18 mouse cellular contexts compared by ENCODE assay signal in the genomic region with DNA sequence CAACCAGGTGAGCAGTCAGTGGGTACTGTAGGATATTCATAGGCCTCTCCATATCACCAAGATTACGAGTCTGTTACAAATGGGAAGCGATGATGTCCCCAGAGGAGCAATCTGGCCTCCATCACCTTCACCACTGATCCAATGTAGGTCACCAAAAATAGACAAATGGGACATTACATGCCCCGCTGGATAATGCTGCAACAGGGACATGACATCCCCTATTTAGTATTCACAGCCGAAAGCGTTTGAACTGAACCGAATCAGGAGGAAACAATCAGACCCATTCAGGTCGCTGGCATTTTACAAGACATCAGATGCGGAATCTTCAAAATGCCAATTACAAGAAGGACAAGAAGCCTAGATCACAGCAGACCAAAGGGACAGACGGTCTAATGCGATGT.
DNase-seq lines count a peak whose midpoint lies in the region; ATAC-seq and TF ChIP-seq lines count a peak whose summit lies in the region.
"Had no signal": no experiment of that assay in that cellular context is flagged by ENCODE, and none has a peak within 500 bp of the region (broad histone marks: within the 10 kb centered on the region; RNA-seq: fewer than 3 reads in every experiment).

No protein-coding gene starts in this region.

- no peak for TF ChIP-seq CTCF in layer of hippocampus, adult 2 months (conservative IDR thresholded peaks at IDR 0.05)
- TF ChIP-seq CTCF in olfactory bulb, adult 2 months (IDR thresholded peaks at IDR 0.05; ENCODE audit: insufficient read depth, low read depth, low read length) = no peak

- 67% methylated on average over 10 of the region's 10 CpGs for WGBS in olfactory bulb, adult 2 months

- peak overlapping the region; percentile 78 for H3K27ac ChIP-seq in layer of hippocampus, adult 2 months
- H3K27ac ChIP-seq in olfactory bulb, adult 2 months (ENCODE audit: insufficient read depth, low read depth, low read length) = peak overlapping the region; percentile 73
- H3K27ac ChIP-seq: gastrocnemius, adult 2 months; limb, embryonic 13.5 days had no signal

- no peak for TF ChIP-seq POLR2A in olfactory bulb, adult 2 months (IDR thresholded peaks at IDR 0.05; ENCODE audit: insufficient read depth, low read depth, low read length)

- peak; percentile 38; the same call in 1 of the 2 replicates for ATAC-seq in cerebellum, adult (ENCODE audit: insufficient number of reproducible peaks, low FRiP score, low TSS enrichment)
- ATAC-seq in megakaryocyte-erythroid progenitor cell, adult 5-6 weeks (replicated peaks; ENCODE audit: low FRiP score, low TSS enrichment, poor library complexity, severe bottlenecking) = no peak
- ATAC-seq: Patski had no signal

- DNase-seq in cerebellum, postnatal 4 days (ENCODE audit: low spot score in 2 of 2) = no peak
- DNase-seq in layer of hippocampus, adult 2 months (ENCODE audit: low spot score in 2 of 2) = no peak
- DNase-seq in layer of hippocampus, adult 9-11 months = no peak
- DNase-seq in cerebellum, postnatal 25 days = peak; percentile 54 to 58
- DNase-seq in frontal cortex, postnatal 14 days (ENCODE audit: low spot score in 2 of 2) = no peak
- DNase-seq: gastrocnemius, adult 2 months; heart, postnatal 10 days; kidney, adult 11 months; kidney, postnatal 14 days; lung, adult 18-20 months; lung, postnatal 4 days; thymus, postnatal 4 days had no signal

- no peak overlapping the region for H3K4me3 ChIP-seq in layer of hippocampus, adult 2 months
- no peak overlapping the region for H3K4me3 ChIP-seq in olfactory bulb, adult 2 months (ENCODE audit: insufficient read depth, low read depth, low read length)
- H3K4me3 ChIP-seq: erythroblast, embryonic 14.5 days; gastrocnemius, adult 2 months; limb, embryonic 13.5 days had no signal

- H3K4me1 ChIP-seq in olfactory bulb, adult 2 months (ENCODE audit: control insufficient read depth, insufficient read depth, low read length) = peaks cover 35% of the 10 kb centered on the region
- H3K4me1 ChIP-seq: limb, embryonic 13.5 days had no signal

Comparison
In these comparisons a context has a peak if more than half of its experiments do, and no peak if none do; other contexts are left out.
1. DNase-seq: peak in cerebellum, postnatal 25 days (2 of 2); none in cerebellum, postnatal 4 days (0 of 2), layer of hippocampus, adult 2 months (0 of 2), layer of hippocampus, adult 9-11 months (single experiment) and frontal cortex, postnatal 14 days (0 of 2).